Mouse (Mus musculus) heart, postnatal 0 days (tissue): ENCODE measurements at regions not wholly inside any gene's neighbourhood (a gene's known extent, or its start where the extent isn't known, plus 50 kb on each side); places are given as distances from the start of the nearest gene placed in this dataset.

Experiments used
- CTCF ChIP-seq: IDR thresholded peaks from 2 replicates; pipeline ENCODE4 v1.5.1; 2016; ENCODE audit warnings: antibody characterized with exemption, control low read depth, low read depth
- EP300 ChIP-seq: IDR thresholded peaks from 2 replicates; pipeline ENCODE4 v1.6.1; 2016; ENCODE audit warnings: antibody characterized with exemption, low read depth

- TF ChIP-seq CTCF (no peak), EP300 (no peak)
Measured at GRCm38 (mm10) chr3:60698189-60698588, 225.6 kb downstream of the Mbnl1 start.
